Mouse (Mus musculus) intestine, embryonic 15.5 days (tissue): ENCODE results near the gene Ttll8. TPM values are rescaled to one million over a fixed set of nuclear protein-coding genes. Genes with fewer than 3 reads are reported as not detected.

ENCODE experiments used
- ATAC-seq: fragments of 200-750 bp; cut with Nextera tagmentation; 2 replicates; pipeline ENCODE4 v1.8.0; 2017; ENCODE audit warnings: moderate TSS enrichment, moderate library complexity
- H3K27ac ChIP-seq: fragments of 300-500 bp; sonication (generic); 2 replicates; pipeline ENCODE4 v1.5.1; 2015; ENCODE audit warnings: mild to moderate bottlenecking, inconsistent platforms
- H3K27me3 ChIP-seq: fragments of 300-500 bp; sonication (generic); replicated peaks from 2 replicates; pipeline ENCODE4 v1.6.1; 2015; ENCODE audit warnings: inconsistent platforms
- H3K36me3 ChIP-seq: fragments of 300-500 bp; sonication (generic); 2 replicates; pipeline ENCODE4 v1.6.1; 2015; ENCODE audit warnings: inconsistent platforms
- H3K4me1 ChIP-seq: fragments of 300-500 bp; sonication (generic); replicated peaks from 2 replicates; pipeline ENCODE4 v1.6.1; 2015; ENCODE audit warnings: inconsistent platforms
- H3K4me2 ChIP-seq: fragments of 300-500 bp; sonication (generic); replicated peaks from 2 replicates; pipeline ENCODE4 v1.6.1; 2015; ENCODE audit warnings: mild to moderate bottlenecking, inconsistent platforms
- H3K4me3 ChIP-seq: fragments of 300-500 bp; sonication (generic); replicated peaks from 2 replicates; pipeline ENCODE4 v1.5.1; 2015; ENCODE audit warnings: inconsistent platforms
- H3K9ac ChIP-seq: fragments of 300-500 bp; sonication (generic); 2 replicates; pipeline ENCODE4 v1.6.1; 2015; ENCODE audit warnings: inconsistent platforms
- H3K9me3 ChIP-seq: fragments of 300-500 bp; sonication (generic); 2 replicates; pipeline ENCODE4 v1.6.1; 2016; ENCODE audit warnings: inconsistent platforms
- WGBS: fragments of 180-500 bp; shearing (Covaris S2); methylation state at CpG from one replicate; pipeline ENCODE4 v1.1.7; 2015; 5-methylcytosine and 5-hydroxymethylcytosine counted together
- polyA plus RNA-seq: library from polyadenylated mRNA; unstranded; fragments of >200 nt; fragmentation: Nextera tagmentation; extraction: Ambion mirVana; gene quantifications from 2 replicates; pipeline ENCODE4 v1.2.1, GENCODE M21; 2015

Ttll8 gene
- polyA plus RNA-seq, 1 experiment from 2014 or later: not detected

- Histone ChIP-seq H3K27me3 (no peaks in the 10 kb centered on the region), H3K4me1 (peaks cover 24% of the 10 kb centered on the region), H3K4me2 (no peak overlapping the region), H3K9me3 (no peaks in the 10 kb centered on the region), H3K4me3 (no peak overlapping the region), H3K36me3 (no peaks in the 10 kb centered on the region), H3K27ac (no peak overlapping the region), H3K9ac (no peak overlapping the region)
- 91% methylated on average over 2 of the region's 2 CpGs for WGBS
- ATAC-seq: no peak
These were observed 113.1 kb downstream of the Ttll8 start for GRCm38 (mm10) chr15:88841160-88841559.

Other genes with a start within 250 kb of the Ttll8 start
- 17.1 and 17.2 TPM in 2 replicates for gene Brd1, start 220.2 kb downstream of the Ttll8 start, polyA plus RNA-seq
- gene Zbed4, start 202.8 kb downstream of the Ttll8 start, polyA plus RNA-seq: 14.0 and 14.7 TPM in 2 replicates
- gene Alg12, start 135.1 kb downstream of the Ttll8 start, polyA plus RNA-seq: 12.7 and 14.0 TPM in 2 replicates
- gene Creld2, start 134.8 kb downstream of the Ttll8 start, polyA plus RNA-seq: 97.9 and 131 TPM in 2 replicates
- gene Pim3, start 92.2 kb downstream of the Ttll8 start, polyA plus RNA-seq: 53.8 and 54.5 TPM in 2 replicates
- not detected in 2 replicates for gene Mlc1, start 24.6 kb upstream of the Ttll8 start, polyA plus RNA-seq
- gene Mov10l1, start 28.5 kb upstream of the Ttll8 start, polyA plus RNA-seq: not detected in 2 replicates
- gene Panx2, start 105.3 kb upstream of the Ttll8 start, polyA plus RNA-seq: 0.21 and 0.59 TPM in 2 replicates
- 46.4 and 56.6 TPM in 2 replicates for gene Trabd, start 120.7 kb upstream of the Ttll8 start, polyA plus RNA-seq
- gene Selenoo, start 134.7 kb upstream of the Ttll8 start, polyA plus RNA-seq: 15.9 and 17.6 TPM in 2 replicates
- gene Tubgcp6, start 168.7 kb upstream of the Ttll8 start, polyA plus RNA-seq: 10.5 and 12.6 TPM in 2 replicates
- 20.3 and 20.8 TPM in 2 replicates for gene Hdac10, start 174.3 kb upstream of the Ttll8 start, polyA plus RNA-seq
- gene Mapk12, start 186.3 kb upstream of the Ttll8 start, polyA plus RNA-seq: 3.6 and 4.2 TPM in 2 replicates
- gene Mapk11, start 195.2 kb upstream of the Ttll8 start, polyA plus RNA-seq: 5.8 and 6.0 TPM in 2 replicates
- gene Plxnb2, start 226.4 kb upstream of the Ttll8 start, polyA plus RNA-seq: 107 and 118 TPM in 2 replicates
- 12.1 and 13.1 TPM in 2 replicates for gene Dennd6b, start 242.1 kb upstream of the Ttll8 start, polyA plus RNA-seq